Mouse (Mus musculus): ENCODE measurements around the gene Rap2a. TPM values are rescaled to one million over a fixed set of nuclear protein-coding genes. Genes with fewer than 3 reads are reported as not detected.

Gene Rap2a
- polyA plus RNA-seq, 1 experiment from 2014 or later: 5.5 TPM

DNA sequence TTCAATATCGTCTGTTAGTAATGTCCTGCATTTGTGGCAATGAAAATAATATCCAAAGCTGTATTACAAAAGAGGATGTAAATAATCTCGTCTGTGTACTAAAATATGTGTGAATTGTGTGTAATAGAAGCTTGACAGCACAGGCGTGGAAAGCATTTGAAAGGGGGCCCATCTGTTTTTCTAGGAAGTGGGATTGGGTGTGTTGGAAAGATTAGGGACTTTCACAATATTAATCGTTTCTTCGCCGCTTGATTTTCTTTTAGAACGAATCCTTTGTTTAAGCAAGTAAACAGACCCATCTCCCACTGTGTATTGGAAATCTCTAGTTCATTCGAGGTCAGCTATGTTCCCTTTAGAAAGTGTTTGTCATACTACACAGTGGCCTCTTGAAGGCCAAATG is 64.2 kb downstream of the Rap2a start:
- ATAC-seq: no peak
- Histone ChIP-seq H3K9ac (ENCODE audit: low read depth, low read length) (no peak overlapping the region), H3K4me3 (ENCODE audit: low read length) (no peak overlapping the region), H3K36me3 (ENCODE audit: control insufficient read depth, insufficient read depth, low read length) (no peaks in the 10 kb centered on the region), H3K4me1 (ENCODE audit: control insufficient read depth, insufficient read depth, low read length) (no peaks in the 10 kb centered on the region), H3K27ac (ENCODE audit: low read length) (no peak overlapping the region), H3K4me2 (ENCODE audit: low read depth, low read length) (no peak overlapping the region), H3K27me3 (replicated peaks; ENCODE audit: control insufficient read depth, insufficient read depth, low read length) (no peaks in the 10 kb centered on the region), H3K9me3 (ENCODE audit: control insufficient read depth, low read length) (no peaks in the 10 kb centered on the region)
- 76% methylated on average over 8 of the region's 8 CpGs for WGBS

- WGBS: 84% methylated on average over 3 of the region's 3 CpGs
- no peaks in the 10 kb centered on the region for H3K4me1 ChIP-seq (ENCODE audit: control insufficient read depth, insufficient read depth, low read length)
- H3K27me3 ChIP-seq (replicated peaks; ENCODE audit: control insufficient read depth, insufficient read depth, low read length): no peaks in the 10 kb centered on the region
- H3K36me3 ChIP-seq (ENCODE audit: control insufficient read depth, insufficient read depth, low read length): no peaks in the 10 kb centered on the region
- ATAC-seq: no peak
- no peak overlapping the region for H3K4me3 ChIP-seq (ENCODE audit: low read length)
- no peak overlapping the region for H3K9ac ChIP-seq (ENCODE audit: low read depth, low read length)
- H3K4me2 ChIP-seq (ENCODE audit: low read depth, low read length): no peak overlapping the region
- H3K27ac ChIP-seq (ENCODE audit: low read length): no peak overlapping the region
- H3K9me3 ChIP-seq (ENCODE audit: control insufficient read depth, low read length): no peaks in the 10 kb centered on the region
Measured at GRCm38 (mm10) chr14:120542976-120543375, 64.7 kb downstream of the Rap2a start.

GRCm38 (mm10) chr14:120543846-120544245 is 65.6 kb downstream of the Rap2a start:
- Histone ChIP-seq H3K4me3 (ENCODE audit: low read length) (no peak overlapping the region), H3K9me3 (ENCODE audit: control insufficient read depth, low read length) (no peaks in the 10 kb centered on the region), H3K27me3 (replicated peaks; ENCODE audit: control insufficient read depth, insufficient read depth, low read length) (no peaks in the 10 kb centered on the region), H3K4me1 (ENCODE audit: control insufficient read depth, insufficient read depth, low read length) (no peaks in the 10 kb centered on the region), H3K36me3 (ENCODE audit: control insufficient read depth, insufficient read depth, low read length) (no peaks in the 10 kb centered on the region), H3K9ac (ENCODE audit: low read depth, low read length) (no peak overlapping the region), H3K4me2 (ENCODE audit: low read depth, low read length) (no peak overlapping the region), H3K27ac (ENCODE audit: low read length) (no peak overlapping the region)
- ATAC-seq: no peak
- WGBS: 75% methylated on average over 6 of the region's 6 CpGs

DNA sequence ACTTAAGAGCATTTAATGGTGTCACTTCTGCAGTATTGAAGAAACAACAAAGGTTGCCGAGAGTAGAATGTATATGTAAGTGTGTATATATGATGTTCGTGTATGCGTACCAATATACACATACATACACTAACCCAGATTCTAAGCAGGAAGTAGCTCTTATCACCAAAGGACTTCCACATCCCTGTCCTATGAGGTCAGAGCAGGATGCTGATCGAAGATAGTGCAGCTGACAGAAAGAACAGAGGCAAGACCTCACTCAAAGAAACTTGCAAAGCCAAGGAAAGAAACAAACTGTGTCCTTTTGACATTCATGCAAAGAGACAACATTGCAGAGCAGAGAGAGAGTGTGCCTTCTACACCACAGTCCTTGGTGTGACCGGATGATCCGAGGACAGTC is 66.3 kb downstream of the Rap2a start:
- Histone ChIP-seq H3K9me3 (ENCODE audit: control insufficient read depth, low read length) (no peaks in the 10 kb centered on the region), H3K27me3 (replicated peaks; ENCODE audit: control insufficient read depth, insufficient read depth, low read length) (no peaks in the 10 kb centered on the region), H3K9ac (ENCODE audit: low read depth, low read length) (no peak overlapping the region), H3K36me3 (ENCODE audit: control insufficient read depth, insufficient read depth, low read length) (no peaks in the 10 kb centered on the region), H3K4me3 (ENCODE audit: low read length) (no peak overlapping the region), H3K4me1 (ENCODE audit: control insufficient read depth, insufficient read depth, low read length) (no peaks in the 10 kb centered on the region), H3K27ac (ENCODE audit: low read length) (no peak overlapping the region), H3K4me2 (ENCODE audit: low read depth, low read length) (no peak overlapping the region)
- 78% methylated on average over 6 of the region's 6 CpGs for WGBS
- no peak for ATAC-seq

DNA sequence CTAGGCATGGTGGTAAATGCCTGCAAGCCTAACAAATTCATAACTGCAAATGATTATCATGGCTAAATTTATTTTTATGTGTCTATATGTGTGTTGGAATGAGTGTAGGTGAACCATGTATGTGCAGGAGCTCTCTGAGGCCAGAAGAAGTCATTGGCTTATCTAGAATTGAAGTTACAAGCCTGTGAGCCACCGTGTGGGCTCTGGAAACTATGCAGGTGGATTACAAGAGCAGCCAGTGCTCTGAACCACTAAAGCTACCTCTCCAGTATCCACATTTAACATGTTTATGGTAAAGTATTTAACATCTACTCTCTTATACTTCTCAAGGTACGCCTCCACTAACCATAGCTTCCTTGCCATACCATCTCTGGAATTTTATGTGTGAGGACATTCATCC is 66.7 kb downstream of the Rap2a start:
- H3K4me3 ChIP-seq (ENCODE audit: low read length): no peak overlapping the region
- H3K4me2 ChIP-seq (ENCODE audit: low read depth, low read length): no peak overlapping the region
- no peak overlapping the region for H3K27ac ChIP-seq (ENCODE audit: low read length)
- WGBS: 76% methylated on average over 2 of the region's 2 CpGs
- no peaks in the 10 kb centered on the region for H3K36me3 ChIP-seq (ENCODE audit: control insufficient read depth, insufficient read depth, low read length)
- no peaks in the 10 kb centered on the region for H3K27me3 ChIP-seq (replicated peaks; ENCODE audit: control insufficient read depth, insufficient read depth, low read length)
- H3K9me3 ChIP-seq (ENCODE audit: control insufficient read depth, low read length): no peaks in the 10 kb centered on the region
- no peaks in the 10 kb centered on the region for H3K4me1 ChIP-seq (ENCODE audit: control insufficient read depth, insufficient read depth, low read length)
- no peak overlapping the region for H3K9ac ChIP-seq (ENCODE audit: low read depth, low read length)
- ATAC-seq: no peak

Other genes starting within 250 kb of the Rap2a start
- gene Mbnl2, start 202.8 kb upstream of the Rap2a start, polyA plus RNA-seq (2015; fragmentation: Nextera tagmentation; extraction: Ambion mirVana): 114 and 127 TPM in 2 replicates

Measured in intestine, embryonic 16.5 days (tissue).